ENCODE assay signal across 8 mouse cellular contexts in genomic region chr12:82072810-82073465, GRCm38 (mm10).
DNase-seq lines count a peak whose midpoint lies in the region; ATAC-seq and TF ChIP-seq lines count a peak whose summit lies in the region.

No protein-coding gene starts in this region.

- WGBS in forebrain, postnatal 0 days, result 38% methylated on average over 13 of the region's 13 CpGs
- WGBS in forebrain, embryonic 12.5 days, result 68% methylated on average over 13 of the region's 13 CpGs
- 50% methylated on average over 13 of the region's 13 CpGs for WGBS in liver, embryonic 11.5 days

- H3K9ac ChIP-seq in forebrain, postnatal 0 days, result no peak overlapping the region
- H3K9ac ChIP-seq in forebrain, embryonic 12.5 days, result no peak overlapping the region
- H3K9ac ChIP-seq in liver, embryonic 11.5 days (ENCODE audit: low read depth, low read length), result no peak overlapping the region

- H3K27me3 ChIP-seq in forebrain, postnatal 0 days (ENCODE audit: insufficient read depth, low read length), result no peaks in the 10 kb centered on the region
- no peaks in the 10 kb centered on the region for H3K27me3 ChIP-seq in forebrain, embryonic 12.5 days
- H3K27me3 ChIP-seq in liver, embryonic 11.5 days (replicated peaks; ENCODE audit: control insufficient read depth, insufficient read depth, low read length), result no peaks in the 10 kb centered on the region

- no peak overlapping the region for H3K4me3 ChIP-seq in forebrain, postnatal 0 days (ENCODE audit: low read depth, low read length)
- no peak overlapping the region for H3K4me3 ChIP-seq in forebrain, embryonic 12.5 days (replicated peaks)
- H3K4me3 ChIP-seq in liver, embryonic 11.5 days (ENCODE audit: low read depth, low read length), result no peak overlapping the region

- no peaks in the 10 kb centered on the region for H3K36me3 ChIP-seq in forebrain, postnatal 0 days (ENCODE audit: insufficient read depth)
- no peaks in the 10 kb centered on the region for H3K36me3 ChIP-seq in forebrain, embryonic 12.5 days (replicated peaks)
- H3K36me3 ChIP-seq in liver, embryonic 11.5 days (ENCODE audit: control insufficient read depth, insufficient read depth, low read length), result no peaks in the 10 kb centered on the region

- H3K4me2 ChIP-seq in forebrain, postnatal 0 days (ENCODE audit: low read depth), result no peak overlapping the region
- H3K4me2 ChIP-seq in forebrain, embryonic 12.5 days, result no peak overlapping the region
- H3K4me2 ChIP-seq in liver, embryonic 11.5 days, result no peak overlapping the region

- H3K4me1 ChIP-seq in forebrain, postnatal 0 days (ENCODE audit: insufficient read depth), result no peaks in the 10 kb centered on the region
- no peaks in the 10 kb centered on the region for H3K4me1 ChIP-seq in forebrain, embryonic 12.5 days
- no peaks in the 10 kb centered on the region; the same call in 1 of the 2 replicates for H3K4me1 ChIP-seq in liver, embryonic 11.5 days (replicated peaks; ENCODE audit: control insufficient read depth, insufficient read depth, low read length)

- peak; percentile 78 for ATAC-seq in forebrain, postnatal 0 days
- no peak for ATAC-seq in forebrain, embryonic 12.5 days (ENCODE audit: low FRiP score)
- no peak for ATAC-seq in liver, embryonic 11.5 days (replicated peaks; ENCODE audit: low FRiP score)

- TF ChIP-seq CTCF in forebrain, postnatal 0 days (IDR thresholded peaks at IDR 0.05; ENCODE audit: low read depth), result no peak

- H3K9me3 ChIP-seq in forebrain, postnatal 0 days (ENCODE audit: low read length), result no peaks in the 10 kb centered on the region
- no peaks in the 10 kb centered on the region for H3K9me3 ChIP-seq in forebrain, embryonic 12.5 days
- H3K9me3 ChIP-seq in liver, embryonic 11.5 days (ENCODE audit: control insufficient read depth, low read length), result no peaks in the 10 kb centered on the region

- peak; percentile 52 for DNase-seq in forebrain, postnatal 0 days
- DNase-seq in brain, adult 2 months (ENCODE audit: low read depth, low spot score), result peak; percentile 97
- peak; percentile 61 to 78 for DNase-seq in frontal cortex, postnatal 25 days (ENCODE audit: low spot score in 2 of 2)
- DNase-seq in left cerebral cortex, adult 9 months (ENCODE audit: low spot score in 2 of 2), result peak; percentile 91
- DNase-seq in urinary bladder, postnatal 4 days (ENCODE audit: low spot score in 2 of 2), result no peak
- DNase-seq in liver, embryonic 11.5 days (ENCODE audit: low spot score), result no peak
- no peak for DNase-seq in T-cell, adult 2 months (ENCODE audit: low spot score)

- H3K27ac ChIP-seq in forebrain, postnatal 0 days (ENCODE audit: low read depth, low read length), result no peak overlapping the region
- H3K27ac ChIP-seq in forebrain, embryonic 12.5 days, result no peak overlapping the region
- no peak overlapping the region for H3K27ac ChIP-seq in liver, embryonic 11.5 days (ENCODE audit: low read depth, low read length)

Comparison
In these comparisons a context has a peak if more than half of its experiments do, and no peak if none do; other contexts are left out.
1. DNase-seq: peak in forebrain, postnatal 0 days (single experiment), brain, adult 2 months (single experiment), frontal cortex, postnatal 25 days (2 of 2) and left cerebral cortex, adult 9 months (2 of 2); none in urinary bladder, postnatal 4 days (0 of 2), liver, embryonic 11.5 days (single experiment) and T-cell, adult 2 months (single experiment).